In genomic region chr6:54071478-54071877, GRCm38 (mm10) we compare ENCODE assay signal across 16 mouse cellular contexts. TPM values are rescaled to one million over a fixed set of nuclear protein-coding genes. Genes with fewer than 3 reads are reported as not detected.
DNase-seq lines count a peak whose midpoint lies in the region; ATAC-seq and TF ChIP-seq lines count a peak whose summit lies in the region.
"Had no signal": no experiment of that assay in that cellular context is flagged by ENCODE, and none has a peak within 500 bp of the region (broad histone marks: within the 10 kb centered on the region; RNA-seq: fewer than 3 reads in every experiment).

No protein-coding gene starts in this region.

- 80% methylated on average over 4 of the region's 4 CpGs for WGBS in forebrain, embryonic 15.5 days
- WGBS in forebrain, embryonic 14.5 days = 86% methylated on average over 4 of the region's 4 CpGs
- WGBS in lung, embryonic 15.5 days = 55% methylated on average over 4 of the region's 4 CpGs
- 65% methylated on average over 4 of the region's 4 CpGs for WGBS in lung, postnatal 0 days

- H3K27me3 ChIP-seq in forebrain, embryonic 15.5 days = no peaks in the 10 kb centered on the region
- H3K27me3 ChIP-seq in forebrain, embryonic 14.5 days (replicated peaks; ENCODE audit: control insufficient read depth, insufficient read depth, low read length) = no peaks in the 10 kb centered on the region
- H3K27me3 ChIP-seq in lung, embryonic 15.5 days = peaks cover 9% of the 10 kb centered on the region
- H3K27me3 ChIP-seq in lung, postnatal 0 days (replicated peaks; ENCODE audit: insufficient read depth, low read length) = peaks cover 11% of the 10 kb centered on the region; the same call in 1 of the 2 replicates
- H3K27me3 ChIP-seq: embryonic facial prominence, embryonic 12.5 days; hindbrain, embryonic 13.5 days; liver, embryonic 13.5 days; Patski had no signal

- no peak overlapping the region for H3K27ac ChIP-seq in forebrain, embryonic 15.5 days (replicated peaks)
- no peak overlapping the region for H3K27ac ChIP-seq in forebrain, embryonic 14.5 days (ENCODE audit: low read depth, low read length)
- H3K27ac ChIP-seq in lung, embryonic 15.5 days = 0 out of 2 replicates have a peak overlapping the region, but pooled peaks have one; percentile 20
- no peak overlapping the region for H3K27ac ChIP-seq in lung, postnatal 0 days (ENCODE audit: low read length)
- H3K27ac ChIP-seq in brown adipose tissue, adult 24 weeks (replicated peaks; ENCODE audit: low read depth, low read length) = 0 out of 2 replicates have a peak overlapping the region, but pooled peaks have one; percentile 0
- H3K27ac ChIP-seq: embryonic facial prominence, embryonic 12.5 days; hindbrain, embryonic 13.5 days; liver, embryonic 13.5 days had no signal

- no peak for DNase-seq in forebrain, embryonic 14.5 days (ENCODE audit: low spot score)
- no peak for DNase-seq in lung, postnatal 0 days (ENCODE audit: low spot score)
- peak; percentile 52 to 58 for DNase-seq in cerebellum, postnatal 36 days
- DNase-seq in layer of hippocampus, adult 9-11 months = no peak
- DNase-seq: adrenal gland, adult 8-10 months; gastrocnemius, postnatal 36 days; liver, embryonic 13.5 days; thymus, postnatal 14 days had no signal

- H3K9me3 ChIP-seq in forebrain, embryonic 15.5 days = no peaks in the 10 kb centered on the region
- no peaks in the 10 kb centered on the region for H3K9me3 ChIP-seq in forebrain, embryonic 14.5 days (replicated peaks; ENCODE audit: control insufficient read depth, low read length)
- H3K9me3 ChIP-seq in lung, embryonic 15.5 days = no peaks in the 10 kb centered on the region
- H3K9me3 ChIP-seq in lung, postnatal 0 days (ENCODE audit: low read length) = no peaks in the 10 kb centered on the region
- H3K9me3 ChIP-seq: embryonic facial prominence, embryonic 12.5 days; hindbrain, embryonic 13.5 days; liver, embryonic 13.5 days had no signal

- H3K36me3 ChIP-seq in forebrain, embryonic 15.5 days = no peaks in the 10 kb centered on the region
- no peaks in the 10 kb centered on the region for H3K36me3 ChIP-seq in forebrain, embryonic 14.5 days (ENCODE audit: control insufficient read depth, insufficient read depth, low read length)
- no peaks in the 10 kb centered on the region for H3K36me3 ChIP-seq in lung, embryonic 15.5 days
- no peaks in the 10 kb centered on the region for H3K36me3 ChIP-seq in lung, postnatal 0 days (ENCODE audit: insufficient read depth, low read length)
- H3K36me3 ChIP-seq: embryonic facial prominence, embryonic 12.5 days; hindbrain, embryonic 13.5 days; liver, embryonic 13.5 days had no signal

- peaks cover 33% of the 10 kb centered on the region for H3K4me1 ChIP-seq in forebrain, embryonic 15.5 days
- peaks cover 12% of the 10 kb centered on the region for H3K4me1 ChIP-seq in forebrain, embryonic 14.5 days (ENCODE audit: control insufficient read depth, insufficient read depth, low read length)
- peaks cover 33% of the 10 kb centered on the region for H3K4me1 ChIP-seq in lung, embryonic 15.5 days
- H3K4me1 ChIP-seq in lung, postnatal 0 days (ENCODE audit: insufficient read depth, low read depth, low read length) = peaks cover 2% of the 10 kb centered on the region; the same call in 1 of the 2 replicates
- peaks cover 18% of the 10 kb centered on the region for H3K4me1 ChIP-seq in brown adipose tissue, adult 24 weeks (ENCODE audit: control insufficient read depth, insufficient read depth, insufficient read length, low read length)

- no peak for TF ChIP-seq EP300 in lung, postnatal 0 days (IDR thresholded peaks at IDR 0.05)

- no peak overlapping the region for H3K9ac ChIP-seq in forebrain, embryonic 15.5 days (replicated peaks)
- no peak overlapping the region for H3K9ac ChIP-seq in forebrain, embryonic 14.5 days (ENCODE audit: low read length)
- no peak overlapping the region for H3K9ac ChIP-seq in lung, embryonic 15.5 days
- H3K9ac ChIP-seq in lung, postnatal 0 days (replicated peaks; ENCODE audit: low read depth) = no peak overlapping the region
- H3K9ac ChIP-seq: embryonic facial prominence, embryonic 12.5 days; hindbrain, embryonic 13.5 days; liver, embryonic 13.5 days had no signal

- no peak for TF ChIP-seq CTCF in lung, postnatal 0 days (IDR thresholded peaks at IDR 0.05)

- H3K4me3 ChIP-seq in forebrain, embryonic 15.5 days = no peak overlapping the region
- no peak overlapping the region for H3K4me3 ChIP-seq in forebrain, embryonic 14.5 days (ENCODE audit: low read depth, low read length)
- no peak overlapping the region for H3K4me3 ChIP-seq in lung, embryonic 15.5 days
- H3K4me3 ChIP-seq in lung, postnatal 0 days (ENCODE audit: low read depth, low read length) = no peak overlapping the region
- H3K4me3 ChIP-seq in brown adipose tissue, adult 24 weeks (ENCODE audit: insufficient read depth, low read depth, low read length) = no peak overlapping the region
- H3K4me3 ChIP-seq: embryonic facial prominence, embryonic 12.5 days; hindbrain, embryonic 13.5 days; left cerebral cortex, adult 2 months; liver, embryonic 13.5 days had no signal

- H3K4me2 ChIP-seq in forebrain, embryonic 15.5 days (replicated peaks) = no peak overlapping the region
- H3K4me2 ChIP-seq in forebrain, embryonic 14.5 days (ENCODE audit: low read length) = no peak overlapping the region
- no peak overlapping the region for H3K4me2 ChIP-seq in lung, embryonic 15.5 days
- no peak overlapping the region for H3K4me2 ChIP-seq in lung, postnatal 0 days (replicated peaks; ENCODE audit: low read depth, low read length)
- H3K4me2 ChIP-seq: embryonic facial prominence, embryonic 12.5 days; hindbrain, embryonic 13.5 days; liver, embryonic 13.5 days; midbrain, embryonic 11.5 days had no signal

- ATAC-seq in forebrain, embryonic 15.5 days (replicated peaks) = peak; percentile 20; the same call in 1 of the 2 replicates
- no peak for ATAC-seq in forebrain, embryonic 14.5 days
- no peak for ATAC-seq in lung, embryonic 15.5 days (ENCODE audit: borderline replicate concordance, extremely low read depth, low FRiP score, low TSS enrichment)
- no peak for ATAC-seq in lung, postnatal 0 days
- ATAC-seq: Patski had no signal

RNA-seq across cellular contexts. Expression of gene Chn2, which starts 32.1 kb away (rescaled TPM):
- polyA plus RNA-seq in forebrain, embryonic 15.5 days (2015; fragmentation: Nextera tagmentation; extraction: Ambion mirVana) = 41.6 and 46.2 TPM in 2 replicates
- 43.6 and 45.9 TPM in 2 replicates for polyA plus RNA-seq in forebrain, embryonic 14.5 days (2014; fragmentation: Nextera tagmentation; extraction: Ambion mirVana)
- 13.0 and 13.6 TPM in 2 replicates for polyA plus RNA-seq in lung, embryonic 15.5 days (2015; fragmentation: Nextera tagmentation; extraction: Ambion mirVana)
- 6.8 and 7.0 TPM in 2 replicates for polyA plus RNA-seq in lung, postnatal 0 days (2015; fragmentation: Nextera tagmentation; extraction: Ambion mirVana)
- 1.2 and 2.5 TPM in 2 replicates for polyA plus RNA-seq in brown adipose tissue, adult 24 weeks (2012; ENCODE audit: insufficient read depth, insufficient read length, missing spikeins)

Comparison
In these comparisons a context has a peak if more than half of its experiments do, and no peak if none do; other contexts are left out.
1. H3K27ac ChIP-seq: peak in lung, embryonic 15.5 days (single experiment) and brown adipose tissue, adult 24 weeks (single experiment); none in forebrain, embryonic 15.5 days (single experiment), forebrain, embryonic 14.5 days (single experiment) and lung, postnatal 0 days (single experiment).
2. DNase-seq: peak in cerebellum, postnatal 36 days (2 of 2); none in forebrain, embryonic 14.5 days (single experiment), lung, postnatal 0 days (single experiment) and layer of hippocampus, adult 9-11 months (single experiment).